Mouse (Mus musculus): ENCODE data around the gene Mutyh. TPM values are rescaled to one million over a fixed set of nuclear protein-coding genes. Genes with fewer than 3 reads are reported as not detected.

Mutyh gene
- total RNA-seq (2023): 10.5 TPM

DNA sequence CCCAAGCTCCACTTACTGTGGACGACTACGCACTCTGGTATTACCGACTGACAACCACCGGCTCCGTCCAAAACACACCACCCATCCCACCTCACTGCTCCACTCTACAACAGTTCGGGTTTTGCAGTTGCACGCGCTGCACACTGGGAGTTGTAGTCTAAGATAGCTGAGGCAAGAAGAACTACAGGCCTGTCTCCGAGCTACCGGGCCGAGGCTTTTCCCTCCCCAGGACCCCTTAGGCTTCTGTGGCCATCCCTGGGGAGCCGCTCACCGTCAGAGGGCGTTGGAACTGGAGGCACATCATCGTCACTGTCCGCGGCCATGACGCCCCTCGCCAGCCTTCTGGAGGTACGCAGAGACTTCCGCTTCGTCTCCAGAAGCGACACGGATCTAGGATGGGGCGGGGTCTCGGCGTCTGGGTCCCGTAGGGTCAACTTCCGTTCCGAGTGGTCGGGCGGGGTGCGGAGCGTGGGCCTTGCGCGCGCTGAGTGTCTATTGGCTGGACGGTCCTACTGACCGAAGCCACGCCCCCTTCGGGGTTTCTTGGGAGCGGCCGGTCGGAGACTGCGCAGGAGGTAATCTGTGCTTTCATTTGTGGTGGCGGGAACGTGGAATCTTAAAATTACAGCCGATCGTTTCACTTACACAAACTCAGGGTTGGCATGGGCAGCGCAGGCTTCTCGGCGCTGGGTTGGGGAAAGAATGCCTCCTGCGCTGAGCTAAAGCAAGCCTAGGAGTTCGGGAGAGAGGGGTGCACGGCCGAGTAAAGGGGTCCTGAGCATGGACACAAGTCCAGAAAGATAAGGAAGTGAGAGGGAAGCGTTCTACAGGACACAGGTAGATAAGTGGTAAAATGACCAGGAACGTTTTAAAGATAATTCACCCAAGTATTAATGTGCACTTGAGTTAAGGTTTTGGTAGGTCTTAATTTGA, at the start of gene Mutyh, which contains the start of gene Toe1:
Gene Mutyh (plus strand): TSS at position 527 of the 933 bp plus-strand sequence.
Gene Toe1 (minus strand): TSS at position 444 of the 933 bp plus-strand sequence.

DNA sequence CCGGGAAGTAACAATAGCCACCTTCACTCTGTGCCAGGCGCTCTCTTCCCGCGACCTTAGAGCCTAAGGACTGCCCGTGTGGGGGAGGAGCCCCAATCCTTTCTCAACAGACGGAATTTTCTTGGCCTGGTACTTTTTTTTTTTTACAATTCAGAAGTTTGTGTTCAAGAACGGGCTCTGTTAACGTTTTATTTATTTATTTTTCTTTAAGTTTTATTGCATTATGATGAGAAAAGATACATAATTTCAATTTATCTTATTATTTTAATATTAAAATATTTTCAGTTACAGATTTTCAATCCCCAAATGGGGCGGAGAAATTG, 14.1 kb downstream of the Mutyh start, which contains the start of gene Hpdl:
Gene Hpdl (minus strand): TSS at position 14 of the 323 bp plus-strand sequence.

Other genes starting within 250 kb of the Mutyh start
- 8.8 TPM for gene Ccdc17, start 211.1 kb upstream of the Mutyh start, total RNA-seq (2023)
- 116 TPM for gene Nasp, start 179.8 kb upstream of the Mutyh start, total RNA-seq (2023)
- gene Akr1a1, start 156.0 kb upstream of the Mutyh start, total RNA-seq (2023): 169 TPM
- gene Prdx1, start 122.2 kb upstream of the Mutyh start, total RNA-seq (2023): 158 TPM
- gene Mmachc, start 99.3 kb upstream of the Mutyh start, total RNA-seq (2023): 3.3 TPM
- gene Ccdc163, start 99.2 kb upstream of the Mutyh start, total RNA-seq (2023): 11.5 TPM
- gene Tesk2, start 86.8 kb upstream of the Mutyh start, total RNA-seq (2023): 5.7 TPM
- 57.2 TPM for gene Toe1, start 83 bp upstream of the Mutyh start, total RNA-seq (2023)
- gene Hpdl, start 14.0 kb downstream of the Mutyh start, total RNA-seq (2023): not detected
- gene Zswim5, start 69.7 kb downstream of the Mutyh start, total RNA-seq (2023): not detected
- gene Urod, start 186.7 kb downstream of the Mutyh start, total RNA-seq (2023): 36.8 TPM
- gene Hectd3, start 187.6 kb downstream of the Mutyh start, total RNA-seq (2023): 35.4 TPM
- gene Eif2b3, start 211.7 kb downstream of the Mutyh start, total RNA-seq (2023): 22.1 TPM

All from CD4-positive naive resting alpha-beta T cell, adult 76 days (primary cell).